Mouse (Mus musculus) CH12.LX (cell line): ENCODE measurements around the gene Pias1. TPM values are rescaled to one million over a fixed set of nuclear protein-coding genes. Genes with fewer than 3 reads are reported as not detected.

Experiments
- DNase-seq: peaks from one replicate; pipeline ENCODE4 v3.0.0-alpha.2; 2013; ENCODE audit errors: extremely low read depth
- H3K27ac ChIP-seq: 2 replicates; pipeline ENCODE4 v1.5.1; 2012; ENCODE audit warnings: low read depth, mild to moderate bottlenecking, control low read depth, moderate library complexity; ENCODE audit not compliant: insufficient read depth
- H3K27me3 ChIP-seq: replicated peaks from 2 replicates; pipeline ENCODE3; 2012; ENCODE audit warnings: inconsistent platforms
- H3K36me3 ChIP-seq, 2 experiments: replicated peaks in 1 of 2; 2 replicates each; pipeline versions ENCODE3 to v1.6.1; 2012; ENCODE audit warnings: inconsistent platforms in 1 of 2, low read length in 1 of 2, mild to moderate bottlenecking in 1 of 2, mixed read lengths in 1 of 2, moderate library complexity in 1 of 2; ENCODE audit not compliant: control insufficient read depth in 1 of 2, insufficient read depth in 1 of 2
- H3K4me1 ChIP-seq, 2 experiments: 2 replicates each; pipeline ENCODE4 v1.6.1; 2012; ENCODE audit warnings: inconsistent platforms in 1 of 2, moderate library complexity in 1 of 2; ENCODE audit not compliant: insufficient read depth in 2 of 2, control insufficient read depth in 1 of 2
- H3K4me2 ChIP-seq: 2 replicates; pipeline ENCODE4 v1.6.1; 2012; ENCODE audit warnings: low read depth, mild to moderate bottlenecking, control low read depth; ENCODE audit not compliant: poor library complexity, insufficient read depth, severe bottlenecking
- H3K4me3 ChIP-seq, 3 experiments: fragments of 150-350 bp in 1 of 3; sonication (generic) in 1 of 3; replicated peaks in 1 of 3; 2 replicates each; pipeline versions ENCODE3 to v1.5.1; 2011 to 2012; ENCODE audit warnings: low read depth in 2 of 3, low read length in 2 of 3, mild to moderate bottlenecking in 2 of 3, moderate library complexity in 2 of 3, control low read depth in 1 of 3, improper control_type of control experiment in 1 of 3, inconsistent platforms in 1 of 3, mixed read lengths in 1 of 3; ENCODE audit not compliant: poor library complexity in 1 of 3
- H3K79me2 ChIP-seq: replicated peaks from 2 replicates; pipeline ENCODE4 v1.6.1; 2012; ENCODE audit warnings: mild to moderate bottlenecking, moderate library complexity; ENCODE audit not compliant: control insufficient read depth, poor library complexity, insufficient read depth, severe bottlenecking; ENCODE audit errors: extremely low read depth
- H3K9ac ChIP-seq: 2 replicates; pipeline ENCODE4 v1.6.1; 2012; ENCODE audit warnings: low read depth, mild to moderate bottlenecking, control low read depth, moderate library complexity; ENCODE audit not compliant: insufficient read depth
- H3K9me3 ChIP-seq: replicated peaks from 2 replicates; pipeline ENCODE3; 2012; ENCODE audit warnings: low read length, inconsistent platforms, mixed read lengths
- BHLHE40 ChIP-seq: IDR thresholded peaks from 2 replicates; pipeline ENCODE4 v1.6.1; 2011; ENCODE audit warnings: mild to moderate bottlenecking, low read depth, low read length, improper control_type of control experiment
- CHD1 ChIP-seq: IDR thresholded peaks from 2 replicates; pipeline ENCODE4 v1.6.1; 2012; ENCODE audit warnings: low read depth, low read length, improper control_type of control experiment, inconsistent platforms
- CHD2 ChIP-seq: IDR thresholded peaks from 2 replicates; pipeline ENCODE4 v1.6.1; 2011; ENCODE audit warnings: low read length, improper control_type of control experiment
- CTCF ChIP-seq, 2 experiments: IDR thresholded peaks in 1 of 2; conservative IDR thresholded peaks in 1 of 2; 2 replicates each; pipeline ENCODE4 v1.5.1; 2011 to 2012; ENCODE audit warnings: low read depth in 2 of 2, low read length in 2 of 2, improper control_type of control experiment in 1 of 2, inconsistent platforms in 1 of 2, mild to moderate bottlenecking in 1 of 2, moderate library complexity in 1 of 2
- E2F4 ChIP-seq: IDR thresholded peaks from 2 replicates; pipeline ENCODE4 v1.6.1; 2011; ENCODE audit warnings: low read depth, low read length, improper control_type of control experiment; ENCODE audit not compliant: insufficient replicate concordance
- ELF1 ChIP-seq: IDR thresholded peaks from 2 replicates; pipeline ENCODE4 v1.6.1; 2014; ENCODE audit warnings: low read depth, mild to moderate bottlenecking, inconsistent platforms, low read length, improper control_type of control experiment
- EP300 ChIP-seq: IDR thresholded peaks from 2 replicates; pipeline ENCODE4 v1.6.1; 2011; ENCODE audit warnings: low read length, improper control_type of control experiment
- ETS1 ChIP-seq: conservative IDR thresholded peaks from 2 replicates; pipeline ENCODE4 v1.6.1; 2012; ENCODE audit warnings: low read depth, mild to moderate bottlenecking, inconsistent platforms, low read length, improper control_type of control experiment, moderate library complexity
- GABPA ChIP-seq: IDR thresholded peaks from 2 replicates; pipeline ENCODE4 v1.6.1; 2012; ENCODE audit warnings: low read depth, low read length, improper control_type of control experiment, inconsistent platforms; ENCODE audit not compliant: insufficient replicate concordance
- HCFC1 ChIP-seq: IDR thresholded peaks from 2 replicates; pipeline ENCODE4 v1.6.1; 2012; ENCODE audit warnings: low read depth, mild to moderate bottlenecking, inconsistent platforms, low read length, improper control_type of control experiment
- IRF4 ChIP-seq: IDR thresholded peaks from 2 replicates; pipeline ENCODE4 v1.6.1; 2014; ENCODE audit warnings: low read depth, mild to moderate bottlenecking, inconsistent platforms, low read length, improper control_type of control experiment
- JUN ChIP-seq: IDR thresholded peaks from 2 replicates; pipeline ENCODE4 v1.6.1; 2011; ENCODE audit warnings: low read depth, mild to moderate bottlenecking, low read length, improper control_type of control experiment, moderate library complexity; ENCODE audit not compliant: insufficient read depth
- JUND ChIP-seq: conservative IDR thresholded peaks from 2 replicates; pipeline ENCODE4 v1.6.1; 2011; ENCODE audit warnings: low read depth, low read length, improper control_type of control experiment
- KAT2A ChIP-seq: IDR thresholded peaks from 2 replicates; pipeline ENCODE4 v1.6.1; 2012; ENCODE audit warnings: low read length, improper control_type of control experiment, inconsistent platforms; ENCODE audit not compliant: insufficient replicate concordance
- MAFK ChIP-seq: IDR thresholded peaks from 2 replicates; pipeline ENCODE4 v1.6.1; 2011; ENCODE audit warnings: low read length, improper control_type of control experiment; ENCODE audit not compliant: insufficient replicate concordance
- MAX ChIP-seq: IDR thresholded peaks from 2 replicates; pipeline ENCODE4 v1.6.1; 2011; ENCODE audit warnings: low read length, improper control_type of control experiment
- MAZ ChIP-seq: IDR thresholded peaks from 2 replicates; pipeline ENCODE4 v1.6.1; 2012; ENCODE audit warnings: low read depth, mild to moderate bottlenecking, inconsistent platforms, low read length, improper control_type of control experiment, moderate library complexity
- MEF2A ChIP-seq: IDR thresholded peaks from 2 replicates; pipeline ENCODE4 v1.6.1; 2014; ENCODE audit warnings: low read depth, mild to moderate bottlenecking, inconsistent platforms, low read length, improper control_type of control experiment, borderline replicate concordance
- MXI1 ChIP-seq: IDR thresholded peaks from 2 replicates; pipeline ENCODE4 v1.6.1; 2011; ENCODE audit warnings: mild to moderate bottlenecking, low read depth, low read length, improper control_type of control experiment
- MYC ChIP-seq: IDR thresholded peaks from 2 replicates; pipeline ENCODE4 v1.6.1; 2011; ENCODE audit warnings: low read depth, mild to moderate bottlenecking, improper control_type of control experiment, low read length
- NELFE ChIP-seq: IDR thresholded peaks from 2 replicates; pipeline ENCODE4 v1.6.1; 2011; ENCODE audit warnings: low read depth, low read length, improper control_type of control experiment
- NRF1 ChIP-seq: IDR thresholded peaks from 2 replicates; pipeline ENCODE4 v1.6.1; 2014; ENCODE audit warnings: low read depth, mild to moderate bottlenecking, inconsistent platforms, low read length, improper control_type of control experiment, moderate library complexity
- PAX5 ChIP-seq: IDR thresholded peaks from 2 replicates; pipeline ENCODE4 v1.6.1; 2012; ENCODE audit warnings: low read length, inconsistent platforms, mixed read lengths
- POLR2A ChIP-seq: IDR thresholded peaks from 2 replicates; pipeline ENCODE4 v1.6.1; 2011; ENCODE audit warnings: low read depth, mild to moderate bottlenecking, improper control_type of control experiment, low read length
- POLR2AphosphoS2 ChIP-seq: IDR thresholded peaks from 2 replicates; pipeline ENCODE4 v1.6.1; 2011; ENCODE audit warnings: low read depth, low read length, improper control_type of control experiment
- RAD21 ChIP-seq: IDR thresholded peaks from 2 replicates; pipeline ENCODE4 v1.6.1; 2011; ENCODE audit warnings: low read depth, mild to moderate bottlenecking, low read length, improper control_type of control experiment, moderate library complexity
- RCOR1 ChIP-seq: conservative IDR thresholded peaks from 2 replicates; pipeline ENCODE4 v1.6.1; 2012; ENCODE audit warnings: low read depth, mild to moderate bottlenecking, inconsistent platforms, low read length, improper control_type of control experiment
- SIN3A ChIP-seq: IDR thresholded peaks from 2 replicates; pipeline ENCODE4 v1.6.1; 2012; ENCODE audit warnings: low read length, improper control_type of control experiment, inconsistent platforms
- SMC3 ChIP-seq: IDR thresholded peaks from 2 replicates; pipeline ENCODE4 v1.6.1; 2011; ENCODE audit warnings: low read depth, low read length, improper control_type of control experiment
- TBP ChIP-seq: conservative IDR thresholded peaks from 2 replicates; pipeline ENCODE4 v1.6.1; 2011; ENCODE audit warnings: low read depth, low read length, improper control_type of control experiment
- TCF12 ChIP-seq: IDR thresholded peaks from 2 replicates; pipeline ENCODE4 v1.6.1; 2014; ENCODE audit warnings: low read depth, mild to moderate bottlenecking, inconsistent platforms, low read length, improper control_type of control experiment
- UBTF ChIP-seq: IDR thresholded peaks from 2 replicates; pipeline ENCODE4 v1.6.1; 2012; ENCODE audit warnings: low read depth, mild to moderate bottlenecking, inconsistent platforms, low read length, improper control_type of control experiment, moderate library complexity
- USF1 ChIP-seq: IDR thresholded peaks from 2 replicates; pipeline ENCODE4 v1.6.1; 2014; ENCODE audit warnings: low read depth, mild to moderate bottlenecking, inconsistent platforms, low read length, improper control_type of control experiment
- USF2 ChIP-seq: conservative IDR thresholded peaks from 2 replicates; pipeline ENCODE4 v1.6.1; 2011; ENCODE audit warnings: low read depth, low read length, improper control_type of control experiment
- ZC3H11A ChIP-seq: IDR thresholded peaks from 2 replicates; pipeline ENCODE4 v1.6.1; 2012; ENCODE audit warnings: low read depth, mild to moderate bottlenecking, inconsistent platforms, low read length, improper control_type of control experiment
- ZKSCAN1 ChIP-seq: IDR thresholded peaks from 2 replicates; pipeline ENCODE4 v1.6.1; 2012; ENCODE audit warnings: low read depth, inconsistent platforms, low read length, improper control_type of control experiment, borderline replicate concordance
- ZMIZ1 ChIP-seq: IDR thresholded peaks from 2 replicates; pipeline ENCODE4 v1.6.1; 2012; ENCODE audit warnings: low read depth, mild to moderate bottlenecking, inconsistent platforms, low read length, improper control_type of control experiment
- ZNF384 ChIP-seq: IDR thresholded peaks from 2 replicates; pipeline ENCODE4 v1.6.1; 2012; ENCODE audit warnings: low read depth, low read length, improper control_type of control experiment, inconsistent platforms
- dilution Hi-C: fragments of 300-500 bp; cut with MboI; formaldehyde crosslinking; loops from 2 replicates; pipeline ENCODE4 v1.14.3; 2020; ENCODE audit warnings: low sequenced_read_pairs; ENCODE audit not compliant: extremely low pct_unique_long_range_greater_than_20kb, extremely low pct_ligation_motif_present
- in situ Hi-C: fragments of 300-500 bp; cut with MboI; formaldehyde crosslinking; loops from 3 replicates; pipeline ENCODE4 v1.14.3; 2019; ENCODE audit warnings: low sequenced_read_pairs, low pct_ligation_motif_present, low pct_unique_long_range_greater_than_20kb, mixed read lengths
- polyA plus RNA-seq: library from polyadenylated mRNA; unstranded; fragments of >175 nt; gene quantifications from 2 replicates; pipeline ENCODE4 v1.2.1, GENCODE M21; 2012; ENCODE audit warnings: low read depth; ENCODE audit not compliant: insufficient read length
- total RNA-seq, 2 experiments: library from RNA; depleted of rRNA; stranded (reverse); fragments of 300-350 nt in 1 of 2; fragments of >200 nt in 1 of 2; gene quantifications; 2 replicates each; pipeline ENCODE4 v1.2.3; 2012 to 2014

Pias1 gene
- total and polyA plus RNA-seq, 3 experiments: 8.0 to 22.7 (median 11.9) TPM

DNA sequence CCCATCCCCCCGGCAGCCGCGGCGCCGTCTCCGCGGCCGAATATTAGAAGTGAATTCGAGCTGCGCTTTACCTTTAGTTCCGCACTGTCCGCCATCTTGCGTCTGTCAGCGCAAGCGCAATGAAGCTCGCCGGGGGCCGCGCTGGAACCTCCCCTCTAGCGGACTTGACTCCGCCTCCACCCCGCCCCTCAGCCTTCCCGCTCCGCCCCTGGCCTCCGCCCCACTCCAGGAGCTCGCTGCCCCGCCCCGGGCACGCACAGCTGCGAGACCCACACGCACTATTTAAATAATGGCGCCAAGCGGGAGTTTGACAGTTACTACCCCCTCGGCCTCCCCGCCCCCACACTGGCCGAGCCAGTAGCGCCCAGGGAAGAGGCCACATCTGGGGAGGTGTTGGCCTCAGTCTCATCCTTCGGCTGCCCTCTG, 6.9 kb downstream of the Pias1 start:
- TF ChIP-seq ZNF384 (no peak), MYC (no peak), ELF1 (peak; percentile 74), MAX (0 out of 2 replicates have a peak, but pooled peaks have one; percentile 43), TBP (peak; percentile 73), KAT2A (no peak), UBTF (no peak), CHD2 (peak; percentile 91), PAX5 (no peak), NRF1 (peak; percentile 86), RCOR1 (no peak), TCF12 (peak; percentile 80; the same call in 1 of the 2 replicates), SIN3A (peak; percentile 87), ZMIZ1 (peak; percentile 57; the same call in 1 of the 2 replicates), ZC3H11A (no peak), E2F4 (peak; percentile 87; the same call in 1 of the 2 replicates), ZKSCAN1 (no peak), MEF2A (0 out of 2 replicates have a peak, but pooled peaks have one; percentile 45), BHLHE40 (peak; percentile 73), JUND (no peak), SMC3 (peak; percentile 28), MXI1 (peak; percentile 66; the same call in 1 of the 2 replicates), USF1 (no peak), RAD21 (peak; percentile 25; the same call in 1 of the 2 replicates), POLR2AphosphoS2 (no peak; the same call in 1 of the 2 replicates), EP300 (no peak), POLR2A (peak; percentile 87), IRF4 (peak; percentile 68), ETS1 (peak; percentile 43; the same call in 1 of the 2 replicates), CTCF (conservative IDR thresholded peaks at IDR 0.05 in 1 of 2, IDR thresholded peaks at IDR 0.05 in 1 of 2; ENCODE audit: low read depth in 2 of 2, low read length in 2 of 2) (no peak), MAFK (no peak), CHD1 (no peak), MAZ (peak; percentile 94), USF2 (no peak), JUN (no peak), NELFE (peak; percentile 77; the same call in 1 of the 2 replicates), HCFC1 (peak; percentile 51), GABPA (no peak)
- no peaks in the 10 kb centered on the region for H3K27me3 ChIP-seq
- H3K36me3 ChIP-seq: no peaks in the 10 kb centered on the region
- peak overlapping the region; percentile 79 to 81 (median 81) for H3K4me3 ChIP-seq
- peaks cover 34% of the 10 kb centered on the region for H3K79me2 ChIP-seq
- dilution Hi-C loops (no loop called here), in situ Hi-C loops (no loop called here)
- H3K4me2 ChIP-seq: peak overlapping the region; percentile 90
- peak overlapping the region; percentile 97 for H3K9ac ChIP-seq
- H3K9me3 ChIP-seq: no peaks in the 10 kb centered on the region
- peak overlapping the region; percentile 67; the same call in 1 of the 2 replicates for H3K27ac ChIP-seq
- H3K4me1 ChIP-seq: peaks cover 0 to 34% of the 10 kb centered on the region in 2 experiments; a peak in 2 of 4 replicates
- peak; percentile 94 for DNase-seq
